Mouse (Mus musculus) heart, postnatal 25 days (tissue): ENCODE data around the gene Hectd3. TPM values are rescaled to one million over a fixed set of nuclear protein-coding genes. Genes with fewer than 3 reads are reported as not detected.

Experiments used
- DNase-seq: peaks from one replicate; pipeline ENCODE4 v3.0.0; 2022; ENCODE audit warnings: low spot score
- intact Hi-C: fragments of 180-260 bp; cut with DNase I; formaldehyde crosslinking; loops from one replicate; pipeline ENCODE4 v1.15.1; 2025
- total RNA-seq, 2 experiments: library from RNA; stranded (reverse); gene quantifications; 2 replicates each; pipeline ENCODE4 v1.2.3; 2021

The Hectd3 gene
- total RNA-seq, 2 experiments from 2014 or later, result 14.8 to 15.3 TPM

DNA sequence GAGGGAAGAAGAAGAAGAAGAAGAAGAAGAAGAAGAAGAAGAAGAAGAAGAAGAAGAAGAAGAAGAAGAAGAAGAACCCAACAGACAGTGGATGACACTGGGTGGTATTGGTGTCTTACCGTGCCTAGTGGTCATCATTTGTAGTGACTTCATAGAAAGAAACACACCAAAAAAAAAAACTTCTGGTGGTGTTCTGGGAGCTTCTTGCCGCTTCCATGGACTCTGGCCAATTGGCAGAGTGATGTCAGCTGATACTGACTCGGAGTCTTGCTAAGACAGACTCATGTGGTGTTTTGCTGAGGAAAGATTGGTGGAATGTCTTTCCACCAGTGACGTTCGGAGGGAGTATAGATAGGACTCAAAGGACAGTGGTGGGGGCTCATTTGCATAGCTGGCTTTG lies 15.1 kb downstream of the Hectd3 start:
- DNase-seq, result no peak
- intact Hi-C loops, result no loop called here

DNA sequence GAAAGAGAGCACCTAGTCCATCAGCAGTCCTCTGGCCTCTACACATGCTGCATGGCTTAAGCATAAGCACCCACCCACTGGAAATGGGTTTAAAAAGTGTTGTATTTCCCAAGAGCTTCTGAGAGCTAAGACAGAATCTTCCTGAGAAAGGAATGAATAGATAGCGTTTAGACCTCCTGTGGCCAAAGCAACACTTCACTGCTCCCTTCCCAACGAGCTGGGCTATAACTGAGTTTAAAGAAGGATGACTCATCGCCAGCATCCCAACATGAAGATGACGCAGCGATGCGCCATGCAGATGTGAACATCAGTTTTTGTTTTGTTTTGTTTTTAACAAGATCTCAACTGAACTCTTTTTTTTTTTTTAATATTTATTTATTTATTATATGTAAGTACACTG lies 18.5 kb downstream of the Hectd3 start:
- DNase-seq, result no peak
- intact Hi-C loops, result no loop called here

DNA sequence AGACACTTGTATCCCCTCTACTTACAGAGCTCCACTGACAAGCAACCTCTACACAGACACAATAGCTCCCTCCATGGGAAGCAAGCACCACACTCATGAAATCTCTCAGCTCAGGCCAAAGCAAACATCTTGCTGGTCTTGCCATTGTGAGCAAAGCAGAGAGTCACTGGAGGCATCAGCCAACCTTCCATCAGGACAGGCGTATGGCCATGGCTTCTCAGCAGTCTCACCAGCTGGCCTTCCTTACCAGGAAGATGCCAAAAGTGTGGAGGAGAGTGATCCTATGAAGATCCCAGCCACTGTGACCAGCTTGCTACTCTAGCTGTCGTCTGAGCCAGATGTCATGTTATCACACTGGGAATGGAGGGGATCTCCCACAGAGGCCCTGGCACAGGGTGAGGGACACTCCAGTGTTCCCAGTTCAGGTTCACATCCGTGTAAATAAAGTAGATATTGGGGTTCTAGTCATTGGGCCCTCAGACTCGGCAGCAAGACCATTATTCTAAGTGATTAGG lies 19.8 kb downstream of the Hectd3 start:
- intact Hi-C loops, result loop anchor here (5.0 kb wide), 1 partner anchor 107 kb away; no protein-coding TSS in a partner anchor
- DNase-seq, result no peak

DNA sequence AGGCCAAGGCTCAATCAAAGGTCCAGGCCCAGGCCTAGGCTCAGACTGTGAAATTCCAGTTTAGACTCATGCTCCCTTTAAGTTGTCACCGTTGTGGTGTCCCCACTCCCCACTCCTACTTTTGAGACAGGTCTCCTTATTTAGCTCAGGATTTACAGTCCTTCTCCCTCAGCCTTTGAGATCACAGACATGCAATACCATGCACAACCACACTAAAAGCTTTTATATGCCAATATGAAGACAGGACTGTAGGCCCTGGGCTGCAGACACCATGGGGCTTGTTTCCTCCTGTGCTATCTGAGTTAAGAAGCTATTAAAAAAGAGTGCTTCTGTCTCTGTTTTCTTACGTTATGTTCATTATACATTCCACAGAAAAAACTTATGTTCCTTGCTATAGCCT lies 22.6 kb downstream of the Hectd3 start:
- intact Hi-C loops, result loop anchor here (5.0 kb wide), 1 partner anchor 105 kb away; no protein-coding TSS in a partner anchor
- no peak for DNase-seq

DNA sequence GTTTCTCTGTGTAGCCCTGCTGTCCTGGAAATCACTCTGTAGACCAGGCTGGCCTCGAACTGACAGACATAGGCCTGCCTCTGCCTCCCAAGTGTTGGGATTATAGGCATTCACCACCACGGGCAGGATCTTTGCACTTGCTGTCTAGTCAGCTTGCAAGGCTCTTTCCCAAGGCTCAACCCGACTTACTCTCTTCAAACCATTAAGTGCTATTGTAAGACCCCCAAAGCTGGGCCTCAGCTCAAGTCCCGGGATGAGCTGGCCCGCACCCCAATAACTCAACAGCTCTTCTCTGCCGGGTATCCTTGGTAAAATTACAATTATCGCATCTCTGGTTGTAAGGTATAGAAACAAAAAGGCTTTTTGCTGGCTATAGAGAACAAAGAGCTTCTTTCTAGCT lies 23.2 kb downstream of the Hectd3 start:
- intact Hi-C loops, result loop anchor here (5.0 kb wide), 1 partner anchor 104 kb away; no protein-coding TSS in a partner anchor
- no peak for DNase-seq

DNA sequence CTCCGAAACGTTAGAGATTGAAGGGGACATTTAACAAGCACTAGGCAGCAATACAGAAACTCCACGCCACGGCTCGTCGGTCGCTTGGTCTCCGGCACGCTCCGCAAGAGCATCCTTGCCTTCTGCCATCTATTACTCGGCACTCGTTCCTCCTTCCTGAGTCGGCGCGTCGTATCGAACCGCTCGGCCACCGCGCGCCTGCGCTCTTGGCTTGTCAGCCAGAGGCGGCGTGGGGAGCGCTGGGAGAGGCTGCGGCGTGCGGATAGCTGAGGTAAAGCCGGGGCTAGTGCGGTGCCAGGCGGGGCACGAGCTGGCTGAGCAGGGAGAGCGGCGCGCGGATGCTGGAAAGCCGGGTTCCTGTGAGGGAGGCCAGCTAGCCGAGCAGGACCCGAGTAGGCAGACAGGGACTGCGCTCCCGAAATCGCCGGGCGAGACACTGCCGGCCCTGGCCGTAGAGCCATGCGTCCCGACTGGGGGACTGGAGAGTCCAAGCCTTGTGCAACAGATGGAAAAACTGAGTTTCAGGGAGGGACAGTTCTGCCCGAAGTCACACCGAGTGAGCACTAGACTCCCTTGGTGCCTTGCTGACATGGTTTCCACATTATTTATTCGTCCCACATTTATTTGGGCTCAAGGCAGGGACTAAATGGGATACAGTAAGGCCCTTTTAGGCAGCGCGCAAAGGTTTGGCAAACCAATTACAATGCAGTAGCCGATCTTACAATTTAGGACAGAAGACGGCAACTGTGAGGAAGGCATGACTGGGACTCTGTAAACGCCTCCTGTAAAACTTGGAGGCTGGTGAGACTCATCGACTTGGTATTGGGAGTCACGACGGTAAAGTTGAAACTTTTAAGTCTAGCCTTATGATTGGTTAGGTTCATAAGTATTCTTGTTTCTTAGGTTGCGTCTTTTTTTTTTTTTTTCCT lies 24.4 kb downstream of the Hectd3 start, which contains the start of gene Eif2b3:
TSS of gene Eif2b3 (plus strand) at position 197 of the 929 bp plus-strand sequence.
- intact Hi-C loops, result loop anchor here (5.0 kb wide), 1 partner anchor 103 kb away; no protein-coding TSS in a partner anchor

DNA sequence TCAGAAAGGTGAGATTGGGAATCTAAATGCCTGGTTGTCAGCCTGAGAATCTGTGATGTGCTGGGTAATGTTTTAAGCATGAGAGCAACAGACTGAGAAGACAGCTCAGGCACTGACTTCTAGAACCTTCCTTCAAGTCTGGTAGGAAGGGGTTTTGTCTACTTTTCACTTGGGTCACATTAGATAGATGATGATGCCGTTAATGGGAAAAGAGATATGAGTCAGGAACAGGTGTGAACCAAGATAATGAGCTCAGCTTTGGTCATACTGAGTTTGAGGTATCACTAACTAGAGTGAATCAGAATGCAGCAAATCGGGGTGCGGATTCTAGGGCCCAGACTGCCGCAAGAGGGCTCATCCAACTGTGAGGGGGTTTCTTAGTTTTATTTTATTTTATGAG lies 28.4 kb downstream of the Hectd3 start:
- DNase-seq, result no peak
- intact Hi-C loops, result no loop called here

More for the DNA sequence above, 24.4 kb downstream of the Hectd3 start, which contains the start of gene Eif2b3:
- DNase-seq, result peak; percentile 83

DNA sequence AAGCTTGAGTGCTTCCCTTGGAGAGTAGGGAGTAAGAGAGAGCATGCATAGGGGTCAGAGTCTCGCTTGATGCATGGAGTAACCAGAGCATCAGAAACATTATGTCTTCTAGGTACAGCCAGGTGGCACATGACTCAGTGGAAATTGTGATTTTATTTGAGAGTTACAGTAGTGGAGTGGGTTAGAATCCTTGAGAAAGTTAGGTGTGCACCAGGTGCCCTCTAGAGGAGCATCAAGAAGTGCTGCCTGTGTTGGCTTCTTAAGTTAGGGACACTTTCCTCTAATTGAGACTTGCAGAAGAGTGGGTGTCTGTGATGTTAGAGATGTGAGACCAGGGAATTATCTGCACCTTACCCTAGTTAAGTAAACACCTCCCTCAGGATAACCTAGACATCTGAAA lies 36.0 kb downstream of the Hectd3 start:
- DNase-seq, result no peak
- intact Hi-C loops, result no loop called here

DNA sequence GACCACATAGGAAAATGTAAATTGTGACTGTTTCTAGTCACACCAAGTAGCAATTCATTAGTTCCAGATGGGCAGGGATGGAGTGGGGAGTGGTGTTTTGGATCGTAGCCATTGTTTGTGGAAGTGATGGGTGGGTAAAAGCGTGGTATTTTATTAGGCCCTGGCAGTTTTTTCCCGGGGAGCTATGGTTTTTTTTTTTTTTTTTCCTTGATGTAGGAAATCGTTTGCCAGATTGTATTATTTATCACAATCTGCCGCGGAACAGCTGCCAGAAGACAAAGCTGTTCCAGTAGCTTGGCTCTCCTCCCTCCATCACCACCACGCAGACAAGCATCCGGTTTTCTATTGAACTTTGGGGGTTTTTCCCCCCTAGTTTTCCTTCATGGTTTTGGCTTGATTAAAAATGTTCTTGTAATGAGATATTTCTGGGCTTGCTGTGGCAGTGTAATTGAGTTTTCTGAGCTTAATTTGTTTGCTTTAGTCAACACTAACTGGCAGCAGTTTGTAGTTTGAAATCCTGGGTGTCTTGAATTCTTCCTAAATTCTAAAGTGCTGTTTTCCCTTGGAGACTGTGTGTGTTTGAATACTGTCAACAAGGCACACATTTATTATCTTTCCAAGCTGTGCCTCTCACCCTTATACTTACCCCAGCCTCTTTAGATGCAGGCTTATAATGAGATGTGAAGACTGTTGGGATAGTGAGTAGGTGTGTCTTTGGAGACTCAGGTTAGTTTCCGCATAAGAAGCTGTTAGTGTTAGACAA lies 45.0 kb downstream of the Hectd3 start:
- peak; percentile 45 for DNase-seq

DNA sequence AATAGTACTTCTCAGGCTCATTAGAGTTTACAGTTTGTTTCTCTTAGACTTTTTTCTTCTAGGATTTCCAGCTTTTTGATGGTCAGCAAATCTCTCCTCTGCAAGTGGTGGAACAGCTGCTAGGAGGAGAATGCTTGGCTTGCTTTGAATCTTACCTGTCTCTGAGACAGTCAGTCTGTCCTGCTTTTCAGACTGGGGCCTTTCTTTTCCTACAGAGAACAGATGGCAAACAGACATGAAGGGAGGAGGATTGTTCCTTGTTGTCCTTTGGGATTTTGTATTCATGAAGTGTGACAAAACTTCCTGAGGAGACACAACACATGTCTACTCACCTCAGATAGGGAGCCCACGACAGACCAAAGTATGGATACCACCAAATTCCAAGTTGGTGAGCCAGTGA lies 45.7 kb downstream of the Hectd3 start:
- DNase-seq, result no peak
- intact Hi-C loops, result loop anchor here (5.0 kb wide), 1 partner anchor 42 kb away; no protein-coding TSS in a partner anchor

More for the DNA sequence above, 45.0 kb downstream of the Hectd3 start:
- intact Hi-C loops, result loop anchor here (5.0 kb wide), 1 partner anchor 42 kb away; no protein-coding TSS in a partner anchor

DNA sequence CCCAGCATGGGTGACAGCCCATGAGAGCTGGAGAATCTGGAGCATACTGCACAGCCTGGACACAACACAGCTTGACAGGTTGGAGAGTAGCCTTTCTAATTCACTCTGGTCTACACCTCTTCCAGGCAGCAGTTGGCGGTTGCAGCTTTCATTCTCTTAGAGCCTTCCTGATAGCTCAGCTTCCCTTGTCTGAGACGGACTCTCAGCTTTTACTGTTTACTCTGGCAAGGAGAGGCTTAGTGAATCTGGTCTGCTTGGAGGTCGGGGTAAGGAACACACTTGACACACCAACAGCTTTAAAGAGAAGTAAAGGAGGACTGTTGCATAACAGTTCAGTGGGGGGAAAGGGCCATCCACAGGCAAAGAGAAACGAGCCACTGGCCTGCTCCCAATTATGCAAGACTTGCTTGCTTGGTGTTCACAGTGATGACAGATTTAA lies 46.2 kb downstream of the Hectd3 start:
- intact Hi-C loops, result loop anchor here (5.0 kb wide), 1 partner anchor 41 kb away; no protein-coding TSS in a partner anchor
- DNase-seq, result peak; percentile 69

DNA sequence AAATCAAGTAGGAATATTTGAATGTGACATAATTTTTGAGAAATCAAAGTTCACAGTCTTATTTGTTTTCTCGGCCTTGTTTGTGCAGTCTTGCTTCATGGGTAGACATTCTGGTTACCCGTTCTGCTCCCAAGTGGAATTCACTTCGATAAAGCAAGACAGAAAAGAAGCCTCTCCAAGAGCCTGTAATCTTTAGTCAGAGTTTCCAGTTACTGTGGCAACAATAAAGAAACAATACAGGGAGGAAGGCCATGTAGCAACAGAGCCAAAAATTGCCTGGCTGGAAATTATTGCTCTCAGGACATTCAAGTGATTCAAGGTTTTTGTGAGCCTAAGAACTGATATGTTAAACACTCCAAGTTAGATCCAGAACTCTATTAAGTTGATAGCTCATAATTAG lies 53.7 kb downstream of the Hectd3 start:
- peak; percentile 46 for DNase-seq
- intact Hi-C loops, result no loop called here

DNA sequence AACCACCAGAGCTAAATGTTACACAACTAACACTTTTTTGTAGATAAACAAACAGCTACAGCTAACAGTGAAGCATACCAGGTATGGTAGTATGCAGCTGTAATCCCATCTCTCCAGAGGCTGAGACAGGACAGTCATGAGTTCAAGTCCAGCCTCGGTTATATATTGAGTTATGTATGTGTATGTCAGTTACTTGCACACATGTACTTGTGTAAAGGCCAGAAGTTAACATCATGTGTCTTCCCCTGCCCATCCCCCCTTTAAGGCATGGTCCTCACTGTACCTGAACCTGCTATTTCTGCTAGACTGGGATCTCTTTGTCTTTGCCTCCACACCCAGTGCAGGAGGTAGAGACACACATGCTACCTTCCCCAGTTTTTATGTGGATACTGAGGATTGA lies 54.4 kb downstream of the Hectd3 start:
- no peak for DNase-seq
- intact Hi-C loops, result no loop called here

DNA sequence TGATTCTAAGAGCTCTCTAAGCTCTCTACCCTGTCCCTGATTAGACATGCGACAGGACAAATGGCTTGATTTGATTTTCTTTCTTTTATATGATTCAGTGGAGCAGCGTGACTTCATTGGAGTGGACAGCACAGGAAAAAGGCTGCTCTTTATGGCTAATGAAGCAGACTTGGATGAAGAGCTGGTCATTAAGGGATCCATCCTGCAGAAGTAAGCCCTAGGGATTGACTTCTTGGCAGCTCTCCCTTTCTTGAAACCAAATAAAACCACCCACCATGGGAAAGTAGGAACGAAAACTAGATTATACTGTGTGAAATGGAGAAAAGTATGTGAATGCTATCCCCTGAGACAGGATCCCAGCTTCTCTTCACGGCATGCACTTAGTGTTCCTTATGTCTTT lies 57.5 kb downstream of the Hectd3 start:
- intact Hi-C loops, result no loop called here
- no peak for DNase-seq

DNA sequence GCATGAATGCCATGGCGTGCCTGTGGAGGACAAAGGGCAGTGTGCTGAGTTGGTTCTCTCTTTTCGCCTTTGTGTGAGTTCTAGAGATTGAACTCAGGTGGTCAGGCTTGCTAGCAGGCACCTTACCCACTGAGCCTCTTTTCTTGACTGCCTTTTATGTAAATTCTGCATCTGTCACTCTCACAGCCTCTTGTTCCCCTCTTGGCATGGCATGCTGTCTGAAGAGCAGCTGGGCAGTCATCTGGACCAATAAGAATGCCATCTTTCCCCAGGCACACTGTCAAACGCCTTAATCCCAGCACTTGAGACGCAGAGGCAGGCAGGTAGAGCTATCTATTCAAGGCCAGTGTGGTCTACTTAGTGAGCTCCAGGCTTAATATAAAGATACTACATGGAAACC lies 58.8 kb downstream of the Hectd3 start:
- intact Hi-C loops, result no loop called here
- no peak for DNase-seq

Other genes starting within 250 kb of the Hectd3 start
- gene Toe1, start 187.7 kb upstream of the Hectd3 start, total RNA-seq, result 1 to 10 TPM; 6.9 to 8.2 TPM
- 1 to 10 TPM; 1.5 to 1.6 TPM for gene Mutyh, start 187.6 kb upstream of the Hectd3 start, total RNA-seq
- gene Hpdl, start 173.6 kb upstream of the Hectd3 start, total RNA-seq, result 1 to 10 TPM; 4.2 to 4.8 TPM
- gene Zswim5, start 117.9 kb upstream of the Hectd3 start, total RNA-seq, result 1 to 10 TPM in 1 of 2 experiments, under 1 TPM in 1; 0.94 to 1.2 TPM
- 10 to 100 TPM; 85.0 to 91.1 TPM for gene Urod, start 904 bp upstream of the Hectd3 start, total RNA-seq
- gene Eif2b3, start 24.1 kb downstream of the Hectd3 start, total RNA-seq, result 10 to 100 TPM; 13.5 to 13.8 TPM
- 1 to 10 TPM; 1.1 to 1.5 TPM for gene Ptch2, start 100.8 kb downstream of the Hectd3 start, total RNA-seq
- 1 to 10 TPM; 2.0 to 3.3 TPM for gene Btbd19, start 130.4 kb downstream of the Hectd3 start, total RNA-seq
- gene Tctex1d4, start 131.5 kb downstream of the Hectd3 start, total RNA-seq, result not detected
- 1 to 10 TPM; 1.5 to 2.1 TPM for gene Plk3, start 138.6 kb downstream of the Hectd3 start, total RNA-seq
- gene Rps8, start 160.9 kb downstream of the Hectd3 start, total RNA-seq, result 100 to 1,000 TPM; 571 to 648 TPM
- gene Kif2c, start 187.3 kb downstream of the Hectd3 start, total RNA-seq, result under 1 TPM; 0.31 to 0.34 TPM